Mouse (Mus musculus): ENCODE results near the gene Hmg20b. TPM values are rescaled to one million over a fixed set of nuclear protein-coding genes. Genes with fewer than 3 reads are reported as not detected.

Gene Hmg20b
- polyA plus RNA-seq, 1 experiment from 2014 or later: 71.7 TPM

DNA sequence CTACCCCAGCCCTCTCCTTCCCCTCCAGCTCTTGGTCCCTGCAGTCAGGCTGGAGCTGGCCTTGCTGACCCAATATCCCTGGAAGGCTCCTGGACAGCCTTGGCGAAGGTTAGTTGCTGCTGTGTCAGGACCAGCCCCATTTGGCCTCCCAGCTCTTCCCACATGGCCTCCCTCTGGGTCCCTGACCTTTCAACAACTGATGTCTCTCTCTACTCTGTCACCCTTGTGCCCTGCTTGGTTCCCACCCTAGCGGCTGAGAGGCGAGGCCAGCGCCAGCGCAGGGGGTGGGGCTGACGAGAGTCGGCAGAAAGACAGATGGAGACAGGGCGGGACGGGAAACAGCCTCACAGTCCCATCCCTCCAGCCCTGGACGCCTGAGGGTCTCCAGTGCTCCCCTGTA lies 21.9 kb downstream of the Hmg20b start, which contains the start of gene Tbxa2r:
Gene Tbxa2r (plus strand): TSS at position 346 of the 400 bp plus-strand sequence.
- H3K27me3 ChIP-seq (replicated peaks): peaks cover 9% of the 10 kb centered on the region
- peaks cover 39% of the 10 kb centered on the region for H3K36me3 ChIP-seq
- peak within 1 kb of the TSS; percentile 24 for H3K4me3 ChIP-seq (replicated peaks)
- peaks cover 45% of the 10 kb centered on the region for H3K4me1 ChIP-seq (replicated peaks)
- H3K9me3 ChIP-seq: no peaks in the 10 kb centered on the region
- peak within 1 kb of the TSS; percentile 56 for H3K4me2 ChIP-seq (replicated peaks)
- H3K9ac ChIP-seq: peak within 1 kb of the TSS; percentile 40; the same call in 1 of the 2 replicates
- WGBS: 6% methylated on average over 10 of the region's 10 CpGs
- H3K27ac ChIP-seq: peak within 1 kb of the TSS; percentile 94
- peak; percentile 30; the same call in 1 of the 2 replicates for ATAC-seq

DNA sequence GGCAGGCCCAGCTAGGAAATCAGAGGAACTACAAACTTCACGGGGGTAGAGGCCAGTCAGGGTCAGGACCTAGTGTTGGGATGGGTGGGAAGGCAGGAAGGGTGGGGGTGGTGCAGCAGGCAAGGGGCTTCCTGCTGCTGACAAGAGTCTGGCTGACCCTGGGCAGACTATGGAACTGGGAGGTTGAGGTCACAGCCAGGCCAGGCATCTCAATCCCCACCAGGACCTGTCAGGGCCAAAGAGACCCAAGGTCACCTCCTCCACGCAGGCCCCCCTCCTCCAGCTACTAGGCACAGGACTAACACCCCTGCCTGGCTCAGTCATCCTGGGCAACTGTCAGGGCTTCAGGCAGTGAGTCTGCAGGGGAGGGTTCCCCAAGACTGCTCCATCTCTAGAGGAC lies 22.3 kb downstream of the Hmg20b start:
- Histone ChIP-seq H3K27me3 (replicated peaks) (peaks cover 8% of the 10 kb centered on the region), H3K9ac (0 out of 2 replicates have a peak overlapping the region, but pooled peaks have one; percentile 6), H3K4me1 (replicated peaks) (peaks cover 44% of the 10 kb centered on the region), H3K36me3 (peaks cover 42% of the 10 kb centered on the region), H3K27ac (peak overlapping the region; percentile 94), H3K4me3 (replicated peaks) (no peak overlapping the region), H3K9me3 (no peaks in the 10 kb centered on the region), H3K4me2 (replicated peaks) (no peak overlapping the region)
- WGBS: 23% methylated on average over 2 of the region's 2 CpGs
- ATAC-seq: no peak

GRCm38 (mm10) chr10:81326858-81327257 lies 23.4 kb downstream of the Hmg20b start:
- Histone ChIP-seq H3K4me1 (replicated peaks) (peaks cover 45% of the 10 kb centered on the region), H3K4me2 (replicated peaks) (no peak overlapping the region), H3K9me3 (no peaks in the 10 kb centered on the region), H3K4me3 (replicated peaks) (no peak overlapping the region), H3K27me3 (replicated peaks) (no peaks in the 10 kb centered on the region), H3K9ac (no peak overlapping the region), H3K27ac (peak overlapping the region; percentile 29; the same call in 1 of the 2 replicates), H3K36me3 (peaks cover 51% of the 10 kb centered on the region)
- no peak for ATAC-seq
- WGBS: 72% methylated on average over 6 of the region's 6 CpGs

- H3K4me1 ChIP-seq (replicated peaks): peaks cover 44% of the 10 kb centered on the region
- peaks cover 51% of the 10 kb centered on the region for H3K36me3 ChIP-seq
- H3K4me2 ChIP-seq (replicated peaks): no peak overlapping the region
- ATAC-seq: no peak
- no peak overlapping the region for H3K27ac ChIP-seq
- 93% methylated on average over 18 of the region's 18 CpGs for WGBS
- no peak overlapping the region for H3K4me3 ChIP-seq (replicated peaks)
- H3K9me3 ChIP-seq: no peaks in the 10 kb centered on the region
- H3K27me3 ChIP-seq (replicated peaks): no peaks in the 10 kb centered on the region
- H3K9ac ChIP-seq: no peak overlapping the region
These were observed 24.5 kb downstream of the Hmg20b start for GRCm38 (mm10) chr10:81325781-81326180.

DNA sequence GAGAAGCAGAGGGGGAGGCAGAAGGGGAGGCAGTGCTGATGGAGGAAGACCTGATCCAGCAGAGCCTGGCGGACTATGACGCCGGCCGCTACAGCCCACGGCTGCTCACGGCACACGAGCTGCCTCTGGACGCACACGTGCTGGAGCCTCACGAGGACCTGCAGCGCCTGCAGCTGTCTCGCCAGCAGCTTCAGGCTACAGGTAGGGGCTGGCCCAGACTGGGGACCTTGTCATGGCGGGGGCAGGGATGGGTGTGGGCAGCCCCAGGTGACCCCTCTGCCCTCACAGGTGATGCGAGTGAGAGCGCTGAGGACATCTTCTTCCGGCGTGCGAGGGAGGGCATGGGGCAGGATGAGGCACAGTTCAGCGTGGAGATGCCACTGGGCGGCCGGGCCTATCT lies 25.1 kb downstream of the Hmg20b start:
- Histone ChIP-seq H3K36me3 (peaks cover 51% of the 10 kb centered on the region), H3K4me1 (replicated peaks) (peaks cover 39% of the 10 kb centered on the region), H3K27ac (no peak overlapping the region), H3K4me2 (replicated peaks) (no peak overlapping the region), H3K27me3 (replicated peaks) (no peaks in the 10 kb centered on the region), H3K4me3 (replicated peaks) (no peak overlapping the region), H3K9ac (no peak overlapping the region), H3K9me3 (no peaks in the 10 kb centered on the region)
- no peak for ATAC-seq
- WGBS: 95% methylated on average over 21 of the region's 21 CpGs

GRCm38 (mm10) chr10:81323791-81324530 lies 26.3 kb downstream of the Hmg20b start:
- Histone ChIP-seq H3K9ac (no peak overlapping the region), H3K9me3 (no peaks in the 10 kb centered on the region), H3K27me3 (replicated peaks) (no peaks in the 10 kb centered on the region), H3K36me3 (peaks cover 51% of the 10 kb centered on the region), H3K4me1 (replicated peaks) (peaks cover 36% of the 10 kb centered on the region), H3K4me3 (replicated peaks) (no peak overlapping the region), H3K27ac (no peak overlapping the region), H3K4me2 (replicated peaks) (no peak overlapping the region)
- 95% methylated on average over 18 of the region's 18 CpGs for WGBS
- ATAC-seq: no peak

- no peak for ATAC-seq
- Histone ChIP-seq H3K4me1 (replicated peaks) (peaks cover 36% of the 10 kb centered on the region), H3K27me3 (replicated peaks) (no peaks in the 10 kb centered on the region), H3K4me3 (replicated peaks) (no peak overlapping the region), H3K4me2 (replicated peaks) (no peak overlapping the region), H3K9me3 (no peaks in the 10 kb centered on the region), H3K9ac (no peak overlapping the region), H3K27ac (no peak overlapping the region), H3K36me3 (peaks cover 51% of the 10 kb centered on the region)
- WGBS: 90% methylated on average over 23 of the region's 23 CpGs
These were observed 27.0 kb downstream of the Hmg20b start for GRCm38 (mm10) chr10:81323141-81323775.

GRCm38 (mm10) chr10:81322444-81322843 lies 27.8 kb downstream of the Hmg20b start:
- Histone ChIP-seq H3K27me3 (replicated peaks) (no peaks in the 10 kb centered on the region), H3K4me2 (replicated peaks) (peak overlapping the region; percentile 66), H3K9ac (peak overlapping the region; percentile 6; the same call in 1 of the 2 replicates), H3K4me1 (replicated peaks) (peaks cover 33% of the 10 kb centered on the region), H3K27ac (no peak overlapping the region), H3K36me3 (peaks cover 51% of the 10 kb centered on the region), H3K4me3 (replicated peaks) (peak overlapping the region; percentile 84; the same call in 1 of the 2 replicates), H3K9me3 (no peaks in the 10 kb centered on the region)
- WGBS: 90% methylated on average over 27 of the region's 27 CpGs
- ATAC-seq: no peak

- Histone ChIP-seq H3K4me2 (replicated peaks) (peak overlapping the region; percentile 66), H3K9ac (peak overlapping the region; percentile 71), H3K27me3 (replicated peaks) (no peaks in the 10 kb centered on the region), H3K4me3 (replicated peaks) (peak overlapping the region; percentile 84), H3K27ac (peak overlapping the region; percentile 78), H3K9me3 (no peaks in the 10 kb centered on the region), H3K4me1 (replicated peaks) (peaks cover 42% of the 10 kb centered on the region), H3K36me3 (peaks cover 42% of the 10 kb centered on the region)
- 2% methylated on average over 20 of the region's 20 CpGs for WGBS
- ATAC-seq: peak; percentile 0; the same call in 1 of the 2 replicates
These were observed 28.8 kb downstream of the Hmg20b start for GRCm38 (mm10) chr10:81321436-81321835.

- ATAC-seq: peak; percentile 92
These were observed 29.5 kb downstream of the Hmg20b start, which contains the start of gene Cactin for GRCm38 (mm10) chr10:81320550-81321347. Gene Cactin (plus strand): TSS chr10:81321103.

DNA sequence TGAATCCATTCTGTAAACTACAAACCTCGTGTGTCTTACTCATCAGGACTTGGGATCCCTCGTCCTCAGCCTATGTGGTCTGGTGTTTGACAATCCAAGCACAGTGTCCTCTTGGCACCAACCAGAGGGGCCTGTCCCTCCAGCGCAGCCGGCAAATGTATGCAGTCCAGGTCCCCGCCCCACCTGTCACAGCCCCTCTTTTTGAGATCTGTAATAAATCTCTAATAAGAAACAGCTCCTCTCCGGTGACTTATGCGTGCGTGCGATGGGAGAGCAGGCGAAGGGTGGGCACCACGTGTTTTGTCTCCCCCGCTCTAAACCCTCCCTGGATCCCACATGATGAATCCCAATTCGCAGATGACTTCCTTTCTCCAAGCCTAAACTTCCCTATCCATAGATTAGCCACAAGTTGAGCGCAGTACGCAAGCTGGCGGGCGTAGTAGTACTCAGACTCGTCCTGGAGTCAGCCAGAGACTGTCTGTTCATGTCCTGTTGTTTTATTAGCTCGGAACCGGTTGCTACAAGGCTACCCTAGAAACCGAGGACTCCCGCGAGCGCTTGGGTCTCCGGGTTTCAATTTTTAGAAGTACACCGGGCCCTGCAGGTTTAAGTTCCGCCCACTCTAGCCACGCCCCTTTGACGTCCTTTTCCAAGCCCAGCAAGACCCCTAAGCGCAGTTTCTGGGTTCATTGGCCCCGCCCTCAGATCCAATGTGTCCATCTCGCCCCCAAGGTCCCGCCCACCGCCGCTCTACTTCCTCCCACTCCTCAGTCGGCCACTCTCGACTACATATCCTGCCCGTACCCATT lies 30.3 kb downstream of the Hmg20b start:
- no peak for ATAC-seq
- under 1% methylated on average over 38 of the region's 38 CpGs for WGBS
- H3K36me3 ChIP-seq: peaks cover 40% of the 10 kb centered on the region
- peaks cover 47% of the 10 kb centered on the region for H3K4me1 ChIP-seq (replicated peaks)
- H3K27me3 ChIP-seq (replicated peaks): no peaks in the 10 kb centered on the region
- peak overlapping the region; percentile 52 for H3K9ac ChIP-seq
- no peaks in the 10 kb centered on the region for H3K9me3 ChIP-seq
- H3K4me2 ChIP-seq (replicated peaks): peak overlapping the region; percentile 66
- H3K4me3 ChIP-seq (replicated peaks): peak overlapping the region; percentile 84
- peak overlapping the region; percentile 84 for H3K27ac ChIP-seq

More at GRCm38 (mm10) chr10:81320550-81321347, 29.5 kb downstream of the Hmg20b start, which contains the start of gene Cactin:
- under 1% methylated on average over 68 of the region's 68 CpGs for whole genome bisulfite sequencing
- H3K4me3 ChIP-seq (replicated peaks): peak within 1 kb of the TSS; percentile 84
- H3K4me1 ChIP-seq (replicated peaks): peaks cover 47% of the 10 kb centered on the region
- no peaks in the 10 kb centered on the region for H3K9me3 ChIP-seq
- H3K9ac ChIP-seq: peak within 1 kb of the TSS; percentile 71
- peak within 1 kb of the TSS; percentile 84 for H3K27ac ChIP-seq
- H3K4me2 ChIP-seq (replicated peaks): peak within 1 kb of the TSS; percentile 66
- H3K36me3 ChIP-seq: peaks cover 41% of the 10 kb centered on the region
- no peaks in the 10 kb centered on the region for H3K27me3 ChIP-seq (replicated peaks)

All from intestine, embryonic 15.5 days (tissue).